In genomic region chr7:52391793-52392192, GRCm38 (mm10) we compare ENCODE assay signal across 9 mouse cellular contexts.
DNase-seq lines count a peak whose midpoint lies in the region; ATAC-seq lines count a peak whose summit lies in the region.
"Had no signal": no experiment of that assay in that cellular context is flagged by ENCODE, and none has a peak within 500 bp of the region (broad histone marks: within the 10 kb centered on the region; RNA-seq: fewer than 3 reads in every experiment).

No protein-coding gene starts in this region.

- WGBS in embryonic facial prominence, embryonic 14.5 days = 26% methylated on average over 2 of the region's 2 CpGs

- ATAC-seq in embryonic facial prominence, embryonic 14.5 days (ENCODE audit: low read depth) = no peak

- DNase-seq in heart, adult 18-20 months = peak; percentile 0 to 19
- DNase-seq in heart, postnatal 25 days (ENCODE audit: low spot score) = no peak
- DNase-seq in urinary bladder, postnatal 25 days (ENCODE audit: low spot score) = peak; percentile 8
- no peak for DNase-seq in urinary bladder, postnatal 4 days (ENCODE audit: low spot score in 2 of 2)
- DNase-seq in embryonic facial prominence, embryonic 14.5 days (ENCODE audit: low spot score) = peak; percentile 70
- DNase-seq in left cerebral cortex, postnatal 10 days (ENCODE audit: extremely low spot score in 1 of 2, low spot score in 2 of 2) = peak; percentile 24 to 35
- peak; percentile 26 to 49 for DNase-seq in right cerebral cortex, postnatal 10 days (ENCODE audit: low spot score in 2 of 2)
- DNase-seq in urinary bladder, postnatal 36 days (ENCODE audit: low spot score in 2 of 2) = no peak

- H3K9me3 ChIP-seq in embryonic facial prominence, embryonic 14.5 days (ENCODE audit: control insufficient read depth, low read length) = no peaks in the 10 kb centered on the region
- H3K9me3 ChIP-seq: heart, embryonic 13.5 days had no signal

- no peaks in the 10 kb centered on the region for H3K4me1 ChIP-seq in embryonic facial prominence, embryonic 14.5 days (ENCODE audit: control insufficient read depth, insufficient read depth, low read length)
- H3K4me1 ChIP-seq: heart, embryonic 13.5 days had no signal

- H3K27me3 ChIP-seq in embryonic facial prominence, embryonic 14.5 days (replicated peaks; ENCODE audit: control insufficient read depth, insufficient read depth, low read length) = no peaks in the 10 kb centered on the region
- H3K27me3 ChIP-seq: heart, embryonic 13.5 days had no signal

- no peak overlapping the region for H3K27ac ChIP-seq in embryonic facial prominence, embryonic 14.5 days (replicated peaks; ENCODE audit: low read depth, low read length)
- H3K27ac ChIP-seq: heart, embryonic 13.5 days had no signal

- intact Hi-C loops in heart, postnatal 25 days (cut with DNase I) = no loop called here
- intact Hi-C loops in left cerebral cortex, postnatal 10 days (cut with DNase I) = no loop called here

- no peak overlapping the region for H3K4me2 ChIP-seq in embryonic facial prominence, embryonic 14.5 days (ENCODE audit: low read depth, low read length)
- H3K4me2 ChIP-seq: heart, embryonic 13.5 days had no signal

- no peak overlapping the region for H3K9ac ChIP-seq in embryonic facial prominence, embryonic 14.5 days (ENCODE audit: low read depth, low read length)
- H3K9ac ChIP-seq: heart, embryonic 13.5 days had no signal

- H3K36me3 ChIP-seq in embryonic facial prominence, embryonic 14.5 days (ENCODE audit: control insufficient read depth, insufficient read depth, low read length) = no peaks in the 10 kb centered on the region
- H3K36me3 ChIP-seq: heart, embryonic 13.5 days had no signal

- H3K4me3 ChIP-seq in embryonic facial prominence, embryonic 14.5 days (ENCODE audit: low read depth, low read length) = no peak overlapping the region
- H3K4me3 ChIP-seq: heart, embryonic 13.5 days had no signal

Comparison
In these comparisons a context has a peak if more than half of its experiments do, and no peak if none do; other contexts are left out.
1. DNase-seq: peak in heart, adult 18-20 months (2 of 2), urinary bladder, postnatal 25 days (single experiment), embryonic facial prominence, embryonic 14.5 days (single experiment), left cerebral cortex, postnatal 10 days (2 of 2) and right cerebral cortex, postnatal 10 days (2 of 2); none in heart, postnatal 25 days (single experiment), urinary bladder, postnatal 4 days (0 of 2) and urinary bladder, postnatal 36 days (0 of 2).